Mouse (Mus musculus) hematopoietic stem cell, adult 5-6 weeks (primary cell): ENCODE results near the gene Tyrp1. TPM values are rescaled to one million over a fixed set of nuclear protein-coding genes. Genes with fewer than 3 reads are reported as not detected.
A peak's percentile ranks its signal among the peaks of the same experiment; 100 is the strongest.

Experiments
- ATAC-seq, 2 experiments: fragments of 125-278 bp in 1 of 2; replicated peaks in 1 of 2; 2 replicates each; pipeline ENCODE4 v1.8.0; 2016 to 2017; ENCODE audit warnings: inconsistent platforms in 2 of 2, mild to moderate bottlenecking in 2 of 2, moderate number of reproducible peaks in 2 of 2, low read depth in 1 of 2, moderate TSS enrichment in 1 of 2; ENCODE audit not compliant: low FRiP score in 2 of 2, poor library complexity in 2 of 2, severe bottlenecking in 2 of 2, insufficient read depth in 1 of 2, low TSS enrichment in 1 of 2
- total RNA-seq: library from RNA; stranded (forward); fragments of 172-1452, 232-1000 nt; gene quantifications from 2 replicates; pipeline ENCODE4 v1.2.3, GENCODE M21; 2017

Tyrp1 gene
- not detected in 2 replicates for total RNA-seq

DNA sequence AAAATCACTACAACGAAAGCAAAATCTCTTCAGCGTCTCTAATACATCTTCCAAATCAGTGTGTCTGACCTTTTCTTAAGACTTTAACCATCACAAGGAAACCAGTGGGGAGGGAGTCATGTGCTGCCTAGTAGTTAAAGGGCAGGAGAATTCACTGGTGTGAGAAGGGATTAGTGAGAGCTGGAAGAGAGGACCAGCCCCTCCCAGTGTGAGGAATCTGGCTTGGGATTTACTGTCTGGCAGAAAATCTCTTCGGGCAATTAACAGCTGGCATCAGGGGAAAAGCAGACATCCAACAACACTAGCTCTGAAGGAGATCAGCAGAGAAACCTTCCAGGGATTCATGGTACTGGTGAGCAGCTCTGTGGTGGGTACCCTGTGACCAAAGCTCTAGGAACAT lies at the start of gene Tyrp1:
Tyrp1 (plus strand) TSS at position 74 of the 400 bp plus-strand sequence.
- ATAC-seq = no peak

DNA sequence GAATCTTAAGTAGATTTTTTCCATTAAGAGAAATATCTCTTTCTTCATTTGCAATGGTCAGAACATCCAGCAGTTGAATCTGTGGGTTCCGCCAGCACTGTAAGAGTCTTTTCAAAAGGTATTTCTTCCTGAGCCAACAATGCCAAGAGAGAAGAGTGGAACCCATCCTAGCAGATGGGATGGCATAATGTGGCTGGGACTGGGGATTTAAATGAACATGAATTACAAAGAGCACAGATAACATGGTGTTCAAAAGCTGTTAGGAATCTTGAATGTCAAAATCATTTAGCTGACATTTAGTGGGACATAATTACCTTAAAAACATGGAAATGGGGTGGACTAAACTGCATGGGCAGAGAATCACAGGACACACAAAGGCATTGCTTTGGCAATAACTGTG lies 45.6 kb upstream of the Tyrp1 start:
- ATAC-seq = no peak

- no peak for ATAC-seq
Observed at GRCm38 (mm10) chr4:80819511-80819910, 14.4 kb upstream of the Tyrp1 start.

GRCm38 (mm10) chr4:80821945-80822344 lies 12.0 kb upstream of the Tyrp1 start:
- ATAC-seq = no peak

GRCm38 (mm10) chr4:80828232-80828631 lies 5.7 kb upstream of the Tyrp1 start:
- ATAC-seq = no peak

GRCm38 (mm10) chr4:80839317-80839716 lies 5.4 kb downstream of the Tyrp1 start:
- no peak for ATAC-seq

DNA sequence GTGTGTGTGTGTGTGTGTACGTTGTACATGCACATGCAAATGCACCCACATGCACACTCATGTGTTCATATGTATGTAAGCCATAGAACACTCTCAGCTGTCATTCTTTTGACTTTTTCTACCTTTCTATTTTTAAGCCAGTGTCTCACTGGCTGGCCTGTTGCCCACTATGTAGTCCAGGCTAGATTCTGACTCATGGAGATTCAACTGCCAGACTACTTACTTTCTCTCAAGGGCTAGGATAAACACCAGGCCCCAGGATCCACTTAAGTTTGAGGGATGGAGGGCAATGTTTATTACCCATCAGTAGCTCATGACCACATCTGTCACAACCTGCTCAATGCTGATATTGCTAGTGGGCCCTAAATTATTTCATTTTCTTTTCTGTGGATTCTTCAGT lies 8.1 kb downstream of the Tyrp1 start:
- ATAC-seq = no peak

DNA sequence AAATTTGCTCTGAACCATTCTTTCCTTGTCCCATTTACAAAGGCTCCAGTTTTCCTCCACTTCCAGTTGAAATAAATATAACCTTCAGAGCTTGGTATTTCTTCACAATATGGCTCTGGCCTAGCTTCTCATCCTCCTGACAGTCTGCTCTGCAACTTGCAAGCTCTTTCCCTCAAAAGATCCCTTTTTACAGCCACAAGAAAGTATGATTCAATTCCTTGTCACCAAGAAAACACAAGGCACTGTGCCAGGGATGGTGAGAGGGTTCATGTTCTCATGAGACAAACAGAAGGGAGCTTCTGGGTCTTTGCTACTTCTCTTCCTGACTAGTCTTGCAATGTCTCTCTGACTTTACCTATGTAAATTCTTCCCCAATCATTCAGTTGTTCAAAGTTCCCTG lies 9.8 kb downstream of the Tyrp1 start:
- ATAC-seq = no peak

GRCm38 (mm10) chr4:80846052-80846451 lies 12.1 kb downstream of the Tyrp1 start:
- no peak for ATAC-seq

- no peak for ATAC-seq
Observed at GRCm38 (mm10) chr4:80852590-80853425, 18.9 kb downstream of the Tyrp1 start.

DNA sequence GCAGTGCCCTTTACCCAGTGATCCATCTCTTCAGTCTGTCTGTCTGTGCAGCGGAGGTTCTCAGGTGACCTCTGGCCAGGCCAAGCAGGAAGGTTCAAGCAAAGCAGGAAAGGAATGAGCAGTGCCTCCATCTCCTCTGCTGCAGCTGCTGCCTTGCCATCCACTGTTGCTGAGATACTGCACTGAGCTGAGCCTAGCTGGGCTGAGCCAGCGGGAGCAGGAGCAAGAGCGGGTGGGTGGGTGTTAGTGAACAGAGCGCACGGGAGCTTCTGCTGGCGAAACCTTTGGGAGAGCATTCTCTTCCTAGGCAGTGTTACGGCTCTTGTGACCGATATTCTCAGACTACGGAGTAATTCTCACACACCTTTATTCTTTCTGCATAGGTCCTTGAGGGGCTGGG lies 21.6 kb downstream of the Tyrp1 start:
- no peak for ATAC-seq

GRCm38 (mm10) chr4:80862962-80863361 lies 29.0 kb downstream of the Tyrp1 start:
- ATAC-seq = no peak

- no peak for ATAC-seq
Observed at GRCm38 (mm10) chr4:80863906-80864305, 30.0 kb downstream of the Tyrp1 start.

GRCm38 (mm10) chr4:80864511-80864922 lies 30.6 kb downstream of the Tyrp1 start:
- ATAC-seq = peak; percentile 45 to 53; a peak in 3 of 4 replicates

- ATAC-seq = peak in 1 of 2 experiments; percentile 69; a peak in 1 of 4 replicates
Observed at GRCm38 (mm10) chr4:80866065-80866464, 32.1 kb downstream of the Tyrp1 start.

GRCm38 (mm10) chr4:80869598-80869997 lies 35.7 kb downstream of the Tyrp1 start:
- no peak for ATAC-seq

- ATAC-seq = peak in 1 of 2 experiments; percentile 59; a peak in 2 of 4 replicates
Observed at GRCm38 (mm10) chr4:80872847-80873644, 39.1 kb downstream of the Tyrp1 start.

DNA sequence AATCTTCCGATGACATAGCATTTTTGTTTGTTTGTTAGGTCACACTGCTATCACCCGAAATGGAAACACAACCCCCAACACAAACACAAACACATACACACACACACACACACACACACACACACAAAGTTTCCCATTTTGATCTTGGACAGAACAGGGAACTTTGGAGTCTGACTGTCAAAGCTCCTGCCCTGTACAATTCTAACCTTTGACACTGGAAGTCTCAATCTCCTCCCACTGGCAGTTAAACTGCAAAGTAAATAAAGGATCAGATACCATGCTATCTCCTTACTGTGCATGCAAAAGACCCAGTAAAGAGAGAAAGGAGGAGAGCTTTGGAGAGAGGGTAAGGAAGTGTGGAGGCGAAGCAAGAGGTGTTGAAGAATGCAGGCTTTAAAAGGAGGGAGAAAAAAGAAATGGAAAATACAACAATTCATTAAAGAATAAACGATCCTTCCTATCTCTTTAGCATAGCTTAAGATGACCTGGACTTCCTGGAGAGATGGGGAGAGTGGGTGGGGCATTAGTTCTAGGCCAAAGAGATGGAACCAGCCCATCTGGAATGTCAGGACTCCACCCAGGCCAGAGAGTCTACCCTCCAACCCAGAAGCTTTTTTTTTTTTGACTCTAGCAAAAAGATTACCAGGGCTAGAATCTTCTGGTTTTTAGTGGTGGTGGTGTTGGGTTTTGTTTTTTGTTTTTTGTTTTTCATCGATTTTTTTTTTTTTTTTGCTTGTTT lies 40.4 kb downstream of the Tyrp1 start:
- no peak for ATAC-seq
